19 mouse cellular contexts compared by ENCODE assay signal in the genomic region with DNA sequence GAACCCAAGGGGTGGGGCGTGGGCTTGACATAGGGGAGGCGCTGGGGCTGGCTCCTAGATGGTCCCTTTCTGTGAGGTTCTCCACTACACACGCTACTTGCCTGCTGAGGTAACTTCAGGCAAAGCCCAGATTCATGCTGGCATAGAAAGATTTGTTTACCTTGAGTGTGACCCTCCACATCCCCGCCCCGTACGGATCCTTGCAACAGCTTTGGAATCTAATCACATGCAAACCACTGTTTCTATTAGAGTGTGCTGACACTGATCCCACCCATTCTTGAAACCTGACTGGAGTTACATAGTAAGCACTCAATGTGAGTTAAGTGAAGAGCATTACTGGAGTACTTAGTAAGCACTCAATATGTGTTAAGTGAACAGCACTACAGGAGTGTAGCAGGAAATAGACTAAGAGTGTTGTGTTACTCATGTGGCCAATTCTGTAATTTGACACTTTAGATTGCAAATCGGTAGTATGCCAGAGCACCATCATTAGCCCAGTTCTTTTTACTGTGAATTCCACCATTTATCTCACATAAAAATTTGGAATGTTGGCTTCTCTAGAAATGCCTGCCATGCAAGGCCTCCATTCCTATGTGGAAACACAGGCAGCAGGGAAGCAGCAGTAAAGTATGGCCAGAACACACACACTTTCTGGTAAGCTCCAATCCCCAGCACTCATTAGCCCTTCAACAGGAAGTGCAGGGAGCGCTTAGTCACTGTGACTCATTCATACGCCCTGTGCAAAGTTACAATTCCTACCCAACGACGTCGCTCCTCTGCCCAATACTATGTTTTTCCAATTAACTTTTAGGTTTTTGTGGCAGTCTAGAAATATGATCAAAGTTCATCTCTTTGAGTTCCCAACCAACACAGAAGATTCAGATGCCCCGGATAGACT.
DNase-seq lines count a peak whose midpoint lies in the region; ATAC-seq and TF ChIP-seq lines count a peak whose summit lies in the region.
"Had no signal": no experiment of that assay in that cellular context is flagged by ENCODE, and none has a peak within 500 bp of the region (broad histone marks: within the 10 kb centered on the region; RNA-seq: fewer than 3 reads in every experiment).

No protein-coding gene starts in this region.

- H3K79me2 ChIP-seq in heart, adult 2 months (replicated peaks; ENCODE audit: control insufficient read depth, insufficient read depth, low read length): no peaks in the 10 kb centered on the region

- WGBS in heart, adult 2 months: 59% methylated on average over 13 of the region's 13 CpGs

- intact Hi-C loops in heart, adult 2 months (cut with DNase I): no loop called here

- H3K4me3 ChIP-seq in heart, adult 2 months: no peak overlapping the region
- H3K4me3 ChIP-seq: embryonic facial prominence, embryonic 13.5 days; forebrain, embryonic 13.5 days; gastrocnemius, adult 2 months; intestine, embryonic 15.5 days; liver, embryonic 15.5 days; midbrain, embryonic 10.5 days had no signal

- no peak overlapping the region for H3K9ac ChIP-seq in heart, adult 2 months (ENCODE audit: low read depth, low read length)
- H3K9ac ChIP-seq: embryonic facial prominence, embryonic 13.5 days; forebrain, embryonic 13.5 days; intestine, embryonic 15.5 days; liver, embryonic 15.5 days had no signal

- no peak overlapping the region for H3K27ac ChIP-seq in heart, adult 2 months
- H3K27ac ChIP-seq: embryonic facial prominence, embryonic 13.5 days; forebrain, embryonic 13.5 days; gastrocnemius, adult 2 months; intestine, embryonic 15.5 days; liver, embryonic 15.5 days; midbrain, embryonic 10.5 days had no signal

- no peak for TF ChIP-seq POLR2A in heart, adult 2 months (IDR thresholded peaks at IDR 0.05; ENCODE audit: insufficient read depth, low read depth, low read length)

- 0 out of 2 replicates have a peak, but pooled peaks cover 3% of the 10 kb centered on the region for H3K27me3 ChIP-seq in heart, adult 2 months (ENCODE audit: control insufficient read depth, insufficient read depth, low read length)
- H3K27me3 ChIP-seq: embryonic facial prominence, embryonic 13.5 days; forebrain, embryonic 13.5 days; intestine, embryonic 15.5 days; liver, embryonic 15.5 days had no signal

- no peaks in the 10 kb centered on the region for H3K36me3 ChIP-seq in heart, adult 2 months (ENCODE audit: control insufficient read depth, insufficient read depth, low read length)
- H3K36me3 ChIP-seq: embryonic facial prominence, embryonic 13.5 days; intestine, embryonic 15.5 days; liver, embryonic 15.5 days; midbrain, embryonic 10.5 days had no signal

- no peaks in the 10 kb centered on the region for H3K4me1 ChIP-seq in heart, adult 2 months (ENCODE audit: control insufficient read depth, insufficient read depth, low read length)
- H3K4me1 ChIP-seq: intestine, embryonic 15.5 days; liver, embryonic 15.5 days had no signal

- ATAC-seq in megakaryocyte progenitor cell, adult 5-6 weeks (replicated peaks; ENCODE audit: poor library complexity): peak; percentile 81
- ATAC-seq: forebrain, embryonic 13.5 days; intestine, embryonic 15.5 days had no signal

- TF ChIP-seq CTCF in heart, adult 2 months (IDR thresholded peaks at IDR 0.05): no peak

- peak; percentile 65 for DNase-seq in heart, adult 11 months
- DNase-seq in heart, adult 2 months: no peak
- peak; percentile 5 for DNase-seq in adipocyte (ENCODE audit: low spot score)
- DNase-seq in lung, adult 18-20 months: peak; percentile 60
- DNase-seq in adrenal gland, postnatal 10 days: no peak
- DNase-seq in kidney, postnatal 36 days: no peak
- no peak for DNase-seq in cerebellum, adult 9-11 months
- DNase-seq: cerebellum, postnatal 14 days; gastrocnemius, adult 2 months; heart, postnatal 36 days; retina, postnatal 1 day; spleen, adult 18-20 months; thymus, postnatal 36 days had no signal

- TF ChIP-seq EP300 in heart, adult 2 months (IDR thresholded peaks at IDR 0.05; ENCODE audit: insufficient read depth, low read depth, low read length): no peak

Comparison
In these comparisons a context has a peak if more than half of its experiments do, and no peak if none do; other contexts are left out.
1. DNase-seq: peak in heart, adult 11 months (single experiment), adipocyte (single experiment) and lung, adult 18-20 months (2 of 2); none in heart, adult 2 months (0 of 2), adrenal gland, postnatal 10 days (single experiment), kidney, postnatal 36 days (0 of 2) and cerebellum, adult 9-11 months (single experiment).